ENCODE assay signal across 18 mouse cellular contexts in genomic region chr8:66383694-66384373, GRCm38 (mm10).
"Had no signal": no experiment of that assay in that cellular context is flagged by ENCODE, and none has a peak within 500 bp of the region (broad histone marks: within the 10 kb centered on the region; RNA-seq: fewer than 3 reads in every experiment).

No protein-coding gene starts in this region.

- H3K4me2 ChIP-seq: lung, embryonic 14.5 days; midbrain, embryonic 12.5 days; neural tube, embryonic 13.5 days; neural tube, embryonic 15.5 days had no signal

- H3K27ac ChIP-seq: liver, embryonic 14.5 days; midbrain, embryonic 10.5 days; midbrain, embryonic 12.5 days; neural tube, embryonic 13.5 days; neural tube, embryonic 15.5 days had no signal

- H3K4me3 ChIP-seq: midbrain, embryonic 10.5 days; midbrain, embryonic 12.5 days; myocyte; neural tube, embryonic 13.5 days; neural tube, embryonic 15.5 days had no signal

- H3K4me1 ChIP-seq: midbrain, embryonic 10.5 days; midbrain, embryonic 12.5 days; neural tube, embryonic 13.5 days; neural tube, embryonic 15.5 days had no signal

- H3K36me3 ChIP-seq: midbrain, embryonic 10.5 days; midbrain, embryonic 12.5 days; neural tube, embryonic 13.5 days; neural tube, embryonic 15.5 days had no signal

- DNase-seq: lung, adult 18-20 months; lung, embryonic 14.5 days; lung, postnatal 10 days; lung, postnatal 4 days; midbrain, embryonic 14.5 days; right cerebral cortex, postnatal 25 days; right cerebral cortex, postnatal 4 days; spleen, adult 18-20 months; thymus, adult 2 months; thymus, postnatal 25 days; thymus, postnatal 4 days had no signal

- H3K27me3 ChIP-seq: midbrain, embryonic 12.5 days; neural tube, embryonic 13.5 days; neural tube, embryonic 15.5 days had no signal

- H3K9me3 ChIP-seq: midbrain, embryonic 10.5 days; midbrain, embryonic 12.5 days; neural tube, embryonic 13.5 days; neural tube, embryonic 15.5 days had no signal

- H3K9ac ChIP-seq: liver, embryonic 14.5 days; lung, embryonic 14.5 days; midbrain, embryonic 12.5 days; neural tube, embryonic 13.5 days; neural tube, embryonic 15.5 days had no signal

- ATAC-seq: midbrain, embryonic 16.5 days had no signal
